Mouse (Mus musculus): ENCODE results near the gene Traf3. TPM values are rescaled to one million over a fixed set of nuclear protein-coding genes. Genes with fewer than 3 reads are reported as not detected.

Gene Traf3
- total RNA-seq, 2 experiments from 2014 or later: 70.2 to 71.9 TPM

GRCm38 (mm10) chr12:111186986-111187385, 20.8 kb downstream of the Traf3 start:
- DNase-seq (ENCODE audit: extremely low spot score in 1 of 2, low spot score in 2 of 2): no peak
- intact Hi-C loops (cut with DNase I): no loop called here

DNA sequence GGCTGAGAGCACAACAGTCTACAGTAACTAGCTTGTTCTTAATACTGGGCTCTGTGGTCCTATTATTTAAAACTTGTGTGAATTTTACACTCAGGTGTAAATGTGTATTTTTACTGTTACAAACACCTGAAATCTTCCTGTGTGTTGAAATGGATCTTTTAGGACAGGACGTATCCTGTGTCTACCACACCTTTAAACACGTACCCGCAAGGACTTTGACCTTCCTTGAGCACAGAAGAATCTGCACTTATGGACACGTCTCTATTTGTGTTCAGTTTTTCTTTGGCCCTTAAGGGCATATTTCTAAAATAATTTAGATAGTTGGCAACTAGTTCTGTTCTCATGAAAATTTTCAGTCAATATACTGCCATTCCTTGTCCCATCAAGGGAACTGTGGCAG, 22.1 kb downstream of the Traf3 start:
- intact Hi-C loops (cut with DNase I): no loop called here
- no peak for DNase-seq (ENCODE audit: extremely low spot score in 1 of 2, low spot score in 2 of 2)

DNA sequence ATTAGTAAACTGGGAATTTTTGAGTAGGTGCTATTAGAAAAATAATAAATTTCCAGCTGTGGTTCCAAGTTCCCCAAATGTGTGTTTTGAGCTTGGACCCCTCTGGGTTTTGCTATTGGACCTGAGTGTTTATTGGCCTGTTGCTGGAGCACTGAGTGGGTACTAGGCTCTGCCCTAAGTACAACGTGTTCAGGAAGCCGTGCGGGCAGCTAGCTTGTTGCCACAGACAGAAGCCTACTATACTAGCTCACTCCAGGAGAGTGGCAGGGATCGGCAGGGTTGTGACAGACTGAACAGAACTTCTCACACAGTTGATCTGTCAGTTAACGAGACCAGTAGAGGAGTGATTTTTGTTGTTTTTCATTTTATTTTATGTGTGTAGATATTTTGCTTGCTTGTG, 24.2 kb downstream of the Traf3 start:
- intact Hi-C loops (cut with DNase I): no loop called here
- DNase-seq (ENCODE audit: extremely low spot score in 1 of 2, low spot score in 2 of 2): no peak

GRCm38 (mm10) chr12:111190891-111191290, 24.7 kb downstream of the Traf3 start:
- intact Hi-C loops (cut with DNase I): no loop called here
- peak in 1 of 2 experiments; percentile 38 for DNase-seq (ENCODE audit: extremely low spot score in 1 of 2, low spot score in 2 of 2)

DNA sequence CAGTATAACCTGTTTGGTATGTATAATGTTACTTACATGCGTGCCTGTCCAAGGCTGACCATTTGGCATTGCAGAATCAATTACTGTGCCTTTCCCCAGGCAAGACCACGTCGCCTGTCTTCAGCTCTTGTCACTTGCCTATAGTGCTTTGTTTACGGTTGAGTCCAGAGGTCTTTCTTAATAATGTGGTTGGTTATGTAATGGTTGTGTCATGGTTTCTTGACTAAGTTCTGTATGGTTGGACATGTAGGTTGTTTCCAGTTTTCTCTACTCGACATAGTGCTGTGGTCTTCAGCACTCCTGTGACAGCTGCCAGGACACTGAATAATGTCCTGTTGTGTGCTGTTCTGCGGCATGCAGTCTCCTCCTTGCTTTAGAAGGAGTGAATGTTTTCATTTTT, 26.6 kb downstream of the Traf3 start:
- intact Hi-C loops (cut with DNase I): no loop called here
- no peak for DNase-seq (ENCODE audit: extremely low spot score in 1 of 2, low spot score in 2 of 2)

- intact Hi-C loops (cut with DNase I): no loop called here
- no peak for DNase-seq (ENCODE audit: extremely low spot score in 1 of 2, low spot score in 2 of 2)
These were observed 27.2 kb downstream of the Traf3 start for GRCm38 (mm10) chr12:111193331-111193730.

DNA sequence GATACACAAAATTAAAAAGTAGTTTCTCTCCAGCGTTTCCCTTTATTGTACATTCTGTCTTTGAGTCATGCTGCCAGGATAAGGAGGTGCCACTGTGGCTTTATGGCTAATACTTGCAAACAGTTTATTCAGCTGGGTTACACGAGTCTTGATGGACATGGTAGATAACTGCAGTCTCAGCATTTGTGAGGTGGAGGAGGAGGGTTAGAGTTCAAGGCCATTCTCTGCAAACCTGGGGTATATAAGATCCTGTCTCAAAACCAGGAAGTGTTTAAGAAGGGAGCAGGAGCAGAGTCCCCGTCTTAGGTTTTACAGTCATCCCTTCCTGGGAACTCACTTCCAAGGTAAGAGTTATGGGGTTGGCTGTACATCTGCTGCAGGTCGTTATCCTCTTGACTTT, 30.4 kb downstream of the Traf3 start:
- no peak for DNase-seq (ENCODE audit: extremely low spot score in 1 of 2, low spot score in 2 of 2)
- intact Hi-C loops (cut with DNase I): no loop called here

DNA sequence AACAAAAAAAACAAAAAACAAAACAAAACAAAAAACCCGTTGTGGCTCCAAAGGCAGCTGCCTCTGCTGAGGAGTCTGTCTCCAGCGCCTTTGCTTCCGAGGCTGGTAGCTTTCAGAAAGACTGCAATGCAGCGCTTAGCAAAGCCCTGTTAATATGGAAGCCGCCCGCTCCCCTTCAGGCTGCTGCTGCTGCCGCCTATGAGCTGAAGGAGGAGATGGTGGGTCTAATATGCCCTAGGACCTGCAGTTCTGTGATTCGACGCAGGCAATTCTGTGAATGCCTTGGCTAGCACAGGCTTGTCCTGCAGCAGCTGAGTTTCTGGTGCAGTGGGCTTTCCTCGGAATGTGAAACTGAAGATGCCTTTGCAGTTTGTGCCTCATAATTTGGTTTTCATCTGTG, 36.9 kb downstream of the Traf3 start:
- DNase-seq (ENCODE audit: extremely low spot score in 1 of 2, low spot score in 2 of 2): no peak
- intact Hi-C loops (cut with DNase I): loop anchor here (5.0 kb wide), 1 partner anchor 44 kb away; no protein-coding TSS in a partner anchor

GRCm38 (mm10) chr12:111203945-111204344, 37.8 kb downstream of the Traf3 start:
- DNase-seq (ENCODE audit: extremely low spot score in 1 of 2, low spot score in 2 of 2): peak in 1 of 2 experiments; percentile 50
- intact Hi-C loops (cut with DNase I): loop anchor here (5.0 kb wide), 1 partner anchor 43 kb away; no protein-coding TSS in a partner anchor

- no peak for DNase-seq (ENCODE audit: extremely low spot score in 1 of 2, low spot score in 2 of 2)
- intact Hi-C loops (cut with DNase I): no loop called here
These were observed 41.5 kb downstream of the Traf3 start for GRCm38 (mm10) chr12:111207641-111208040.

GRCm38 (mm10) chr12:111211729-111212128, 45.6 kb downstream of the Traf3 start:
- intact Hi-C loops (cut with DNase I): no loop called here
- DNase-seq (ENCODE audit: extremely low spot score in 1 of 2, low spot score in 2 of 2): no peak

DNA sequence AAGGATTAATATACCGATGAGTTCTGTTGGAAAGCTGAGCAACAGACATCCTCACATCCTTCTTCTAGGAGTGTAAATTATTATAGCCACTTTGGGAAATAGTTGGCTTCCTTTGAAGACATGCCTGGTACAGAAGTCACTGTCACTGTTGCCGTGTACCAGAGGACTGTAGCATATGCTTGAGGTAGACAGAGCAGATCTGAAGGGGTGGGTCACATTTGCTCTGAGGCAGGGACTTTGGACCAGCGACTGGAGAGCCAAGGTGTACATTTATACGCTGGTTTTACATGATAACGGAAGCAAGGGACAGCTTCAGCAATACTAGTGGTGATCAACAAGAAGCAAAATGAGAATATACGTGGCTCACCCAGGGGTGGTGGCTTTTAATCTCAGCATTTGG, 52.7 kb downstream of the Traf3 start:
- no peak for DNase-seq (ENCODE audit: extremely low spot score in 1 of 2, low spot score in 2 of 2)
- intact Hi-C loops (cut with DNase I): no loop called here

- no peak for DNase-seq (ENCODE audit: extremely low spot score in 1 of 2, low spot score in 2 of 2)
These were observed 59.1 kb downstream of the Traf3 start for GRCm38 (mm10) chr12:111225197-111225780.

DNA sequence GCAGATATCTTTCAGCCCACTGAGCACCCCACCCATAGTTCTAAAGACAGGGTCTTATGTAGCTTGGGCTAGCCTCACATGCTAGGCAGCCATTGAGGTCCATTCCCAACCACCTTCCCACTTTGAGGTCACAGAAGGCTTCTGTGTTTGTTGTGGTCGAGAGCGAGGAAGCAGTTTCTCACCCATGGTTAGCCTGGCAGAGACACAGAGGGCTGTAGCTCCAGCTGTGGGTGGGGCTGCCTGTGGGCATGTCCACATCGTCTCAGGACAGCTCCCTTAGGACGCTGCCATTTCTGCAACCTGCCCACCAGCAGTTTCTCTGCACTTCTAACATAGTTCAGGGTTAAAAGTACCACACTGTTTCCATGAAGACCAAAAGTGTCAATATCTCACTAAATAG, 61.2 kb downstream of the Traf3 start:
- DNase-seq (ENCODE audit: extremely low spot score in 1 of 2, low spot score in 2 of 2): no peak
- intact Hi-C loops (cut with DNase I): no loop called here

More at GRCm38 (mm10) chr12:111225197-111225780, 59.1 kb downstream of the Traf3 start:
- intact Hi-C loops (cut with DNase I): no loop called here

DNA sequence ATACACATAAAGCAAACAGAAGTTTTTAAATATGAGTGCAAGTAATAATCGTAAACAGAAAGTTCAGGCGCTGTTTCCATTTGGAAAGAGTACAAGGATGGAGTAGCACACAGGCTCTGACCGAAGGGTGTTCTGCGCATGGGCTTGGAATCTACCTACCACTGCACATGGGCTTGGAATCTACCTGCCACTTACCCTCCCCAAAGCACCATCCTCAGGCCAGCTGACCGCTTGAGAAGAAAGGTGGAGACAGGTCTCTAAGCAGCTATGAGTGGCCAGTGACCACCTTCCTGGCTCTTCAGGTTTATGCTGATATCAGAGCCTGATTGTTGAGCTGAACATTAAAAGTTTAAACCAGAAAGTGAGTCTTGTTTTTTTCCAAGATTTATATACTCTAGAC, 62.3 kb downstream of the Traf3 start:
- DNase-seq (ENCODE audit: extremely low spot score in 1 of 2, low spot score in 2 of 2): no peak
- intact Hi-C loops (cut with DNase I): no loop called here

- intact Hi-C loops (cut with DNase I): no loop called here
- DNase-seq (ENCODE audit: extremely low spot score in 1 of 2, low spot score in 2 of 2): no peak
These were observed 64.6 kb downstream of the Traf3 start for GRCm38 (mm10) chr12:111230793-111231192.

GRCm38 (mm10) chr12:111233798-111234197, 67.6 kb downstream of the Traf3 start:
- intact Hi-C loops (cut with DNase I): no loop called here
- no peak for DNase-seq (ENCODE audit: extremely low spot score in 1 of 2, low spot score in 2 of 2)

GRCm38 (mm10) chr12:111234383-111234782, 68.2 kb downstream of the Traf3 start:
- intact Hi-C loops (cut with DNase I): no loop called here
- DNase-seq (ENCODE audit: extremely low spot score in 1 of 2, low spot score in 2 of 2): no peak

- no peak for DNase-seq (ENCODE audit: extremely low spot score in 1 of 2, low spot score in 2 of 2)
- intact Hi-C loops (cut with DNase I): no loop called here
These were observed 69.5 kb downstream of the Traf3 start for GRCm38 (mm10) chr12:111235631-111236030.

- DNase-seq (ENCODE audit: extremely low spot score in 1 of 2, low spot score in 2 of 2): no peak
These were observed 71.5 kb downstream of the Traf3 start for GRCm38 (mm10) chr12:111237611-111238188.

DNA sequence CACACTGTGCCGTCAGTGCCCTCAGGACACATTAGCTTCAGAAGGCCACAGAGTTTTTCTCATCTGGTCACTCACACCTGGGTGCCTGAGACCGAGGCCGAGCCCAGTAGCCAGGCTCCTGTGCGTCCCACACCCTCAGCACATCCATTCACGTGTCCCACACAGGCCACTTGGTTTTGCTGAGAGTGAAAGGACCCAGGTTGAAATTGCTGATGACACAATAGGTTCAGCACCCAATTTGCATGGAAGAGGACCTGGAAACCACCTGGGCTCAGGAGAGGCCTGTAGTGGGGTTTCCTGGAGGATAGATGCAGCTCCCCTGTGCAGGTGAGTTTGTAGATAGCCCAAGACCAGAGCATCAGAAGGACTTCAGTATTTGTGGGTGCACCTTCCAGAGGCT, 72.2 kb downstream of the Traf3 start:
- intact Hi-C loops (cut with DNase I): no loop called here

More at GRCm38 (mm10) chr12:111237611-111238188, 71.5 kb downstream of the Traf3 start:
- intact Hi-C loops (cut with DNase I): no loop called here

More for the DNA sequence above, 72.2 kb downstream of the Traf3 start:
- DNase-seq (ENCODE audit: extremely low spot score in 1 of 2, low spot score in 2 of 2): no peak
